Mouse (Mus musculus) thymus, postnatal 0 days (tissue): ENCODE data around the gene Spred3. TPM values are rescaled to one million over a fixed set of nuclear protein-coding genes. Genes with fewer than 3 reads are reported as not detected.

Experiments used
- DNase-seq: peaks from one replicate; pipeline ENCODE4 v3.0.0-alpha.2; 2015; ENCODE audit warnings: low spot score
- polyA plus RNA-seq: library from polyadenylated mRNA; unstranded; fragments of >200 nt; fragmentation: Nextera tagmentation; extraction: Ambion mirVana; gene quantifications from 2 replicates; pipeline ENCODE4 v1.2.1, GENCODE M21; 2015

Gene Spred3
- polyA plus RNA-seq, 1 experiment from 2014 or later, result 1.4 TPM

DNA sequence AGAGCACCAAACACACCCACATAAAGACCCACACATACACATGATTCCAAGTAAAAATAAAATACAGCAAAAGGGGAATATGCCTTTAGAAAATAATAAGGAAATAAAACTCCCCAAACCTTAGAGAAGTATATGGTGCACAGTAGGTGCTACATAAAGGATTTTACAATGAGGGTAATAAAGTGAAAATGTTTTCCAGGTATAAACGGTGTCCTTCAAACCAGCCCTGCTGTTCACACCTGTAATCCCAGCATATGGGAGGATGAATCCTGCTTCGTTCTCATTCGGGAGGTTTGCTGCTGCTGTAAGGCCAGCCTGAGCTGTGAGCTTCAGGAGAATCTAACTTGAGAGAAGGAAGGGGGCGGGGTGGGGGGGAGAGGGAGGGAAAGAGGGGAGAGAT lies 36.0 kb downstream of the Spred3 start:
- DNase-seq, result no peak

DNA sequence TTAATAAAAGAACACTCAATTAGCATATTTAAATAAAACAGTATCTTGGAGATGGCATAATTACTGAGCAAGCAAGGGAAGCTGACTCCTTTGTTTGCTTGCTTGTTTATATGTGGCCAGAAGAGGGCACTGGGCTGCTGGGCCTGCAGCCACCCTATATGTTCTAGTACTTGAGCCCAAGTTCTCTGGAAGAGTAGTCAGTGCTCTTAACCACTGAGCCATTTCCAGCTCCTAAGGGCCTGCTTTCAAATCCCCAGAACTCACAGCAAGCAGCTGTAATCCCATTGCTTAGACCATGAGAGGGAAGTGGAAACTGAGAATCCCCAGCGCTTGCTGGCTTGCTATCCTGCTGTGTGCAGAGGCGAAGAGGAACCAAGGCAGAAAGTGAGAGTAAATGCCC lies 41.5 kb downstream of the Spred3 start:
- peak; percentile 58 for DNase-seq

DNA sequence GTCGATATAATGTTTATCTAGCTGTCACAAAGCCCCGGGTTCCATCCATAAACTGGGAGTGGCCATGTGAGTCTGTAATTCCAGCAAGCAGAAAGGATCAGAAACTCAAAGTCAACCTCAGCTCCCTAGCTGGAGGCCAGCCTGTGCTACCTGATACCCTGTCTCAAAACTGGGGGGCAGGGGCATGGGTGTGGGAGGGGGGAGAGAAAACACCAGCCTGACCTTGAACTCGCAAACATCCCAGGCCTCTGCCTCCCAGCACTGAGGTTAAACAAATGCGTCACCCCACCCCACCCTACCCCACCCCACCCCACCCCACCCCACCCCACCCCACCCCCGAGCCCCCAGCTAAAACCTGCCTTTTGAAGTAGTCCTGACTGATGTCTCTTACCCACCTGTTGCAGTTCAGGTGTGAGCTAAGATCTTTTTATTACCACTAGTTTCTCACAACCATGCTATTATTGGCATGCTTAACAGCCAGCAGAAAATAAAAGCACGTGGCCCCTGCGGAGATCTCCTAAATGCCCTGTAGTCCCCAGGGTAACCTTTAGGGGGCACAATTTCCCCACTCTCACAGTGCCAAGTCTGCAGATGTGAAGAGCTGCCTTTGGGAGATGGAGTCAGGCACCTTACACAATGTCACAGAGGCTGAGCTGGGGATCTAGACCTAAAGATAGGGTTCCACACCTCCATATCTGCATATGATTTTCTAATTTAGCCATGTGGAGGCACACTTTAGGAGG lies 43.9 kb downstream of the Spred3 start:
- peak; percentile 86 for DNase-seq

DNA sequence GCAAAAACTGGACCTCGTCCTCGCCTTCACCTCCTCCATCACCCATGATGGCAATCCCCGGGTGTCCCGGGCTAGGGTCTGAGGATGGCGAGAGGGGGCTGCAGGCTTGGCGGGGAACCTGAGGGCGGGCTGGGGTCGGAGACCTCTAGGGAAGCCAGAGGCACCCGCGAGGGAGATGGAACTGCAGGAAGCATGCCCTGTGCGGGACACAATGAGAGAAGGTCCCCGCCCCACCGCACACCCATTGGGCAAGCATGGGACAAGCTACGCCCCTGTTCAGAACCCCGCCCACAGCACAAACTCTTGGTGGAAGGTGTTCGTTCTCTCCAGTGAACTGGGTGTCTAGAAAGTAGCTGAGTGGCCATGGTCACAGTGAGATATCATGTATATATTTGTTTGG lies 45.2 kb downstream of the Spred3 start, which contains the start of gene Ryr1:
Gene Ryr1 (minus strand): TSS at position 210 of the 400 bp plus-strand sequence.
- DNase-seq, result peak; percentile 81

DNA sequence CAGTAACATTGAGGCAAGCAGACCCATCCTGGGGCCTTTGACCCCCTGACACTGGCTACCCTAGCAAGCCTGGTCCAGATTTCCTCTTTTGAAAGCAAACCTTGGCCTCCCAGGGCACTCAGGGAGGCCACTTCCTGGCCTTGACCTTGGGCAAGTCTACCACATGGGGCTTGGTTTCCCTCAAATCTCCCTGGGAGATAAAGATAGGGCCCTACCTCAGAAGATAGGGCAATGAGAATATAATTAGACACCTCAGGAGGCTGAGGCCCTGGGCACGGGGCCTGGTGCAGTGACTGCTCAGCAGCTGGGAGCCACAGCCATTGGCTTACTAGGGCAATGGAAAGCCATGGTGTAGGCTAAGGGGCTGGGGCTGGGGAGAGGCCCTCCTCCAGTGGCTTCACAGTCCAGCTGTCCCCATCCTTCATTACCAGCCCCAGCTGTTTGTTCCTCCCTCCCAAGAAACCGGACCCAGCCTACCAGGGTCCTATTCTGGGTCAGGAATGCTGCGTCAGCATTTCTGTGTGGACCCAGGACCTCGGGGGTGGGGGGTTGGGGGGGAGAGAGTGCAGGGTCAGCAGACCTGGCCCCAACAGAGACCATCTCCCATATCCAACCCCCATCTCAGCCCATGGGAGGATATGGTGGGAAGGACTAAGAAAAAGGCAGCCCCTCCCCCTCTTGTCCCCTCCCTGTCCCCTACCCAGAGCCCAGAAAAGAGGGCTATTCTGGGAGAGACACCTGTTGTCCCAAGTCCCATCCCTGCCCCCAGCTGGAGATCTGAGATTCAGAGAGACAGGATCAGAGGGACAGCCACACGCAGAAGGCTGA lies 46.5 kb downstream of the Spred3 start:
- no peak for DNase-seq

DNA sequence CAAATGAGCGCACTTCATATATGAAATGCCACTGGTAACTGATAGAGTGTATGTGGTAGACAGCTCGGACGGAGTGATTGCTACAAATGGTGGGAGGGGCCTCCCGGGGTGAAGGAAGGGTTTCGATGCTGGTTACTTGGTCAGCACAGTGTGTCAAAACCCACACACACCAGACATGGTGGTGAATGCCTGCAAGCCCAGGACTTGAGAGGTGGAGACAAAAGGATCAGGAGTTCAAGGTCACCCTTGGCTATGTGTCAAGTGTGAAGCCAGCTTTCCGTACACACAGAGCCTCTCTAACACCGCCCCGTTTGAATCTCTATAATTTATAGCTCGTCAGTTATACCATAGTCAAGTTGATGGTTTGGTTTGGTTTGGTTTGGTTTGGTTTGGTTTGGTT lies 47.4 kb downstream of the Spred3 start:
- DNase-seq, result no peak

DNA sequence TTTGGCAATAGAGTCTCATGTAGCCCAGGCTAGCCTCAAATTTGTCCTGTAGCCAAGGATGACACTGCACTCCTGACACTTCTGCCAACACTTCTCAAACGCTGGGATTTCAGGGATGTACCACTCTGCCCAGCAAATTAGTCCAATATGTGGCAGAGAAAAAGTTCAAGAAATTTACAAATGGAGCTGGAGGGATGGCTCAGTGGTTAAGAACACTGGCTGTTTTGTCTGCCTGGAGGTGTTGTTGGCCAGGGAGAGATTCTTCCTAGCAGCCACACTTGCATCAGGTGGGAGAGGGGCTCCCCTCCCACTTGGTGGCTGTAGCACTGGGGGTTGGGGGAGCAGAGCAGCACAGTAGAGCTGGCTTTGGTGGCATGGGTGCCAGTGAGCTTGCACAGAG lies 50.7 kb downstream of the Spred3 start:
- DNase-seq, result no peak

DNA sequence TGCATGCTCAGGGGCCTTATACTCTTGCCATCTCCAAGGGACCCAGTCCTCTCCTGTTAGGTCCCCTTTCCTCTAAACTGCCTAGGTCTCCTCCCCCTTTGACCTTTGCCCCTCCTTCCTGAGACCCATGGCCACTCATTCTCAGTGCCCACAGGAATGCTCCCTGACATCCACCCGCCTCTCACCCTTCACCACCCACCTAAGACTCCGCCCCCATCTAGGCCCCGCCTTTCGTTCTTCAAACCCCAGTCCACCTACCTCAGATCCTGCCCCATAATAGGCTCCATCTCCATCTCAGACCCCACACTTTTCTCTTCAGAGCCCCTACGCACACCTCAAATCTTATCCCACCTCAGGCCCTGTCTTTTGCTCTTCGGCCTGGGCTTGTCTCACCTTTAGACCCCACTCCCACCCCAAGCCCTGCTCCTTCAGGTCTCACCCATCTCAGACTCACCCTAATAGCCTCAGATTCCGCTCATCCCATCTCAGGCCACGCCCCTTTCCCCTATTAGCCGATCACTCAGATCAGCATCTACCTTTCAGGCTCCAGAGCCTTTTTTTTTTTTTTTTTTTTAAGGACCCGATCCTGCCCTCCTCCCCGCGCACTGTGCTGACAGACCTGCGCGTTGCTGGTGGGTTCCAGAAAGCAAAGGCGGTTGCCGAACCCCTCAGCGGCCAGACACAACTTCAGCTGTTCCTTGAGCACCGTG lies 51.9 kb downstream of the Spred3 start:
- DNase-seq, result no peak

DNA sequence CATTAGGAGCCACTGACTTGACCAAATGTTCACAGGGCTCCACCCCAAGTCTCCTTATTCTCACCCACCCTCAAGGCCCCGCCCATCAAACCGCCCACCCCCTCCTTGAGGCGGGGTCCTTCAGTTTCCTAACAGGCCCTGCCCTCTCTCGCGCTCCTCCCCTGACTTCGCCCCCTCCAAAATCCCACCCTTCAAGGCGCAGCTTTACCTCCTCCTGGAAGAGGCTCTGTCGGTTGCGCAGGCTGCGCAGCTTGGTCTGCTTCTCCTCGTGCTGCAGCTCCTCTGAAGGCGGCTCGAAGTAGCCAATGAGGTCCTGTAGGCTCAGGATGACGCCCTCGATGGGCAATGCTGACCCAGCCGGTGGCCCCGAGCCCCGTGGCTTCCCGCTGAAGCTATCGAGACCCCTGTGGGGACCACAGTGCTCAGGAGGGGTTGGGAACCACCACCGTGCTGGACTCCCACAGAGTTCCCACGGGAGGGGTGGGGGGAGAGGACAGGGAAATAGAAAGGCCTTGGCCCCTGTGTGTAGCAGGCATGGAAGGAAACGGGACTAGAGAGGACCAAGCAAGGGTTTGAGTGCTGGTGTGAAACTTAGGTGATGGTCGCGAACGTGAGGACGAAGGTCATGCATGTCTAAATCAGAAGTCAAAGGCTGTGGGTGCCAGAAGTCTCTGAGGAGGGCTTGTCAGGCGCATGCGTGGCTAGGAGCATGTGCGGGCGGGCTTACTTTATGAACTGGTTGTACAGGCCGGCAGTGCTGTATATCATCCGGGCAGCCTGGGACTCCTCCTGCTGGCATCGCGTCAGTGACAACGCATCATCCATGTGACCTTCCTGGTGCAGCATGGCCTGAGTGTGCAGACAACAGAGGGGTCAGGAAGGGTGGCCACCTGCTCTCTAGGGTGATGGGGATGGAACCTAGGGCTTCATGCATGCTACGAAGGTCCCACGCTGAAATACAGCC lies 60.9 kb downstream of the Spred3 start:
- DNase-seq, result no peak

Other genes with a start within 250 kb of the Spred3 start
- 133 and 138 TPM in 2 replicates for gene Actn4, start 208.1 kb downstream of the Spred3 start, polyA plus RNA-seq
- 497 and 515 TPM in 2 replicates for gene Eif3k, start 188.5 kb downstream of the Spred3 start, polyA plus RNA-seq
- gene Map4k1, start 188.4 kb downstream of the Spred3 start, polyA plus RNA-seq, result 76.3 and 78.2 TPM in 2 replicates
- gene Ryr1, start 45.2 kb downstream of the Spred3 start, polyA plus RNA-seq, result 0.16 and 0.19 TPM in 2 replicates
- gene Rasgrp4, start 35.6 kb downstream of the Spred3 start, polyA plus RNA-seq, result 2.2 and 3.4 TPM in 2 replicates
- 49.7 and 54.4 TPM in 2 replicates for gene Fam98c, start 14.2 kb downstream of the Spred3 start, polyA plus RNA-seq
- gene Ggn, start 201 bp downstream of the Spred3 start, polyA plus RNA-seq, result 0.17 and 0.20 TPM in 2 replicates
- gene Psmd8, start 10.3 kb upstream of the Spred3 start, polyA plus RNA-seq, result 358 and 374 TPM in 2 replicates
- gene Catsperg1, start 43.6 kb upstream of the Spred3 start, polyA plus RNA-seq, result 0.27 and 0.35 TPM in 2 replicates
- 1.2 and 1.5 TPM in 2 replicates for gene Kcnk6, start 62.1 kb upstream of the Spred3 start, polyA plus RNA-seq
- 76.4 and 79.3 TPM in 2 replicates for gene Yif1b, start 67.9 kb upstream of the Spred3 start, polyA plus RNA-seq
- gene 2200002D01Rik, start 78.1 kb upstream of the Spred3 start, polyA plus RNA-seq, result 7.8 and 9.6 TPM in 2 replicates
- 571 and 608 TPM in 2 replicates for gene Spint2, start 111.5 kb upstream of the Spred3 start, polyA plus RNA-seq
- 3.1 and 3.4 TPM in 2 replicates for gene Ppp1r14a, start 118.9 kb upstream of the Spred3 start, polyA plus RNA-seq
- 3.0 and 3.5 TPM in 2 replicates for gene Dpf1, start 133.5 kb upstream of the Spred3 start, polyA plus RNA-seq